11 mouse cellular contexts compared by ENCODE assay signal in the genomic region with DNA sequence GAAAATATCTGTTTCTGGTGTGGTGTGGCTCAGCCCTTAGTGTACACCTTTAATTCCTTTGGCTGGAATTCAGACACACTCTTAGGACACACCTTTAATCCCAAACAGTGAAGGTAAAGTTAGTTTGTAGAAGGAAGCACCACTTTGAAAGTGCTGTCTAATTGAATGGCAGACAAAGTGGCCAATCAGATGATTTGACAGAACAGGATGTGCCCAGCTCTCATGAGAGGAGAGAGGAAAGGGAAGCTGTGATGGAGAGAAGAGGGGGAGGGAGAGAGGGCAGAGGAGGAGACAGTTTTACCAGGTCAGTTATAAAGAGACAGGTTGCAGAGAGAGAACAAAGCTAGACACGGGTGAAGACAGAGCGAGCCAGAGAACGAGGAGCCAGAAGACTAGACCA. TPM values are rescaled to one million over a fixed set of nuclear protein-coding genes. Genes with fewer than 3 reads are reported as not detected.
DNase-seq lines count a peak whose midpoint lies in the region.
"Had no signal": no experiment of that assay in that cellular context is flagged by ENCODE, and none has a peak within 500 bp of the region (broad histone marks: within the 10 kb centered on the region; RNA-seq: fewer than 3 reads in every experiment).

No protein-coding gene starts in this region.

- DNase-seq in layer of hippocampus, adult 9-11 months: peak; percentile 38
- no peak for DNase-seq in layer of hippocampus, postnatal 36 days
- DNase-seq in A20 (ENCODE audit: low read depth, low spot score) (peak; percentile 52), ES-CJ7 (ENCODE audit: low read depth, low spot score) (peak; percentile 82)
- DNase-seq in lung, postnatal 14 days: peak; percentile 18
- DNase-seq in cerebellum, adult 9-10 months: no peak
- DNase-seq in cerebellum, adult 8-10 months: no peak
- DNase-seq: adrenal gland, adult 8-10 months; gastrocnemius, postnatal 14 days; kidney, postnatal 4 days; right cerebral cortex, postnatal 25 days had no signal

RNA-seq across cellular contexts. Expression of gene Psmd7, which starts 13.5 kb away (rescaled TPM):
- total RNA-seq in layer of hippocampus, postnatal 36 days (2021): 100 to 1,000 TPM; 103 to 108 TPM

Comparison
In these comparisons a context has a peak if more than half of its experiments do, and no peak if none do; other contexts are left out.
1. DNase-seq: peak in layer of hippocampus, adult 9-11 months (single experiment), A20 (single experiment), ES-CJ7 (single experiment) and lung, postnatal 14 days (single experiment); none in layer of hippocampus, postnatal 36 days (0 of 2), cerebellum, adult 9-10 months (single experiment) and cerebellum, adult 8-10 months (single experiment).